Mouse (Mus musculus) G1E (cell line): ENCODE results near the gene C1qtnf2.

Experiments
- CTCF ChIP-seq: IDR thresholded peaks from 2 replicates; pipeline ENCODE4 v1.5.1; 2012; ENCODE audit warnings: low read depth, low read length, inconsistent platforms, mixed read lengths
- GATA1 ChIP-seq: IDR thresholded peaks from 2 replicates; pipeline ENCODE4 v1.6.1; 2012; ENCODE audit warnings: borderline replicate concordance, low read length, inconsistent platforms, mixed read lengths

DNA sequence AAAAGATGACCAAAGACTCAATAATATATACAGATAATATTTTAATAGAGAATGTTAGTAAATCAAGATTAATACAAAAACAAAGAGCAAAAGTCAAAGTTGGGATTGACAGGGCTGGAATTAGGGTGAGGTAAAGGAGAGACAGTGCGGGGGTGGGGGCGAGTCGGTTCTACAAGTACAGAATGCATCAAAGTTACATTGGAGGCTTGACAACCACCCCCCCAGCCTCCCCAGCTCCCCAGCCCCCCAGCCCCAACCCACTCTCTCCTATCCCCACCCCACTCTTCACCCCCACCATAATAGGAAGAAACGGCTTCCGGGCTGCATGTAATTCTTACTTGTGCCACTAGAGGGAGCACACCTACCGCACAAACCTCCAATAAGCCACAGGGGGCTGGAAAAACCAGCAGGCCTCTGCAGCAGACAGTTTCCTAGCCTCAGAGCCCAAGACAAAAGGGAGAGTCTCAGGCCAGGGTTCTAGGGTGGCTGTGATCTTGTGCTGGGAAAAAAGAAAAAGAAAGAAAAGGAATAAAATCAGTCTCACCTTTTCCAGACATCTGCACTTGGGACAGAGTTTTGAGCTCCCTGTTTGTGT lies 19.8 kb downstream of the C1qtnf2 start:
- TF ChIP-seq CTCF = peak; percentile 67
- no peak for TF ChIP-seq GATA1
